Mouse (Mus musculus): Measurements from ENCODE around the gene Sigirr. TPM values are rescaled to one million over a fixed set of nuclear protein-coding genes. Genes with fewer than 3 reads are reported as not detected.
A peak's percentile ranks its signal among the peaks of the same experiment; 100 is the strongest.

Gene Sigirr
- polyA plus RNA-seq, 1 experiment from 2014 or later, result 2.3 TPM

- 5% methylated on average over 37 of the region's 37 CpGs for WGBS
- H3K27me3 ChIP-seq (ENCODE audit: low read depth, poor library complexity, severe bottlenecking), result peaks cover 86% of the 10 kb centered on the region
- peaks cover 43% of the 10 kb centered on the region for H3K4me1 ChIP-seq
- peak; percentile 84 for DNase-seq (ENCODE audit: low spot score)
- H3K4me3 ChIP-seq, result peak overlapping the region; percentile 42
- no peaks in the 10 kb centered on the region for H3K9me3 ChIP-seq (replicated peaks)
- H3K27ac ChIP-seq, result peak overlapping the region; percentile 65
- no peaks in the 10 kb centered on the region for H3K36me3 ChIP-seq
Measured at GRCm38 (mm10) chr7:141092051-141092735, 8.2 kb downstream of the Sigirr start.

- DNase-seq (ENCODE audit: low spot score), result no peak
- Histone ChIP-seq H3K27ac (no peak overlapping the region), H3K4me3 (no peak overlapping the region), H3K36me3 (no peaks in the 10 kb centered on the region), H3K27me3 (ENCODE audit: low read depth, poor library complexity, severe bottlenecking) (peaks cover 76% of the 10 kb centered on the region), H3K4me1 (peaks cover 34% of the 10 kb centered on the region), H3K9me3 (replicated peaks) (no peaks in the 10 kb centered on the region)
- WGBS, result 63% methylated on average over 8 of the region's 8 CpGs
Measured at GRCm38 (mm10) chr7:141090228-141090627, 10.1 kb downstream of the Sigirr start.

- H3K27me3 ChIP-seq (ENCODE audit: low read depth, poor library complexity, severe bottlenecking), result peaks cover 70% of the 10 kb centered on the region
- peak; percentile 48 for DNase-seq (ENCODE audit: low spot score)
- H3K4me3 ChIP-seq, result peak overlapping the region; percentile 29
- WGBS, result 12% methylated on average over 18 of the region's 18 CpGs
- H3K36me3 ChIP-seq, result no peaks in the 10 kb centered on the region
- H3K4me1 ChIP-seq, result peaks cover 26% of the 10 kb centered on the region
- no peaks in the 10 kb centered on the region for H3K9me3 ChIP-seq (replicated peaks)
- H3K27ac ChIP-seq, result no peak overlapping the region; the same call in 1 of the 2 replicates
Measured at GRCm38 (mm10) chr7:141088473-141088872, 11.9 kb downstream of the Sigirr start.

GRCm38 (mm10) chr7:141087894-141088293, 12.5 kb downstream of the Sigirr start:
- H3K4me3 ChIP-seq, result peak overlapping the region; percentile 29
- 27% methylated on average over 8 of the region's 8 CpGs for WGBS
- peaks cover 64% of the 10 kb centered on the region for H3K27me3 ChIP-seq (ENCODE audit: low read depth, poor library complexity, severe bottlenecking)
- H3K9me3 ChIP-seq (replicated peaks), result no peaks in the 10 kb centered on the region
- H3K4me1 ChIP-seq, result peaks cover 25% of the 10 kb centered on the region
- DNase-seq (ENCODE audit: low spot score), result no peak
- H3K27ac ChIP-seq, result no peak overlapping the region; the same call in 1 of the 2 replicates
- H3K36me3 ChIP-seq, result no peaks in the 10 kb centered on the region

- Histone ChIP-seq H3K4me3 (peak overlapping the region; percentile 24; the same call in 1 of the 2 replicates), H3K27ac (peak overlapping the region; percentile 61; the same call in 1 of the 2 replicates), H3K9me3 (replicated peaks) (no peaks in the 10 kb centered on the region), H3K36me3 (no peaks in the 10 kb centered on the region), H3K27me3 (ENCODE audit: low read depth, poor library complexity, severe bottlenecking) (peaks cover 51% of the 10 kb centered on the region), H3K4me1 (peaks cover 22% of the 10 kb centered on the region)
- 15% methylated on average over 34 of the region's 34 CpGs for WGBS
- peak; percentile 49 for DNase-seq (ENCODE audit: low spot score)
Measured at GRCm38 (mm10) chr7:141079481-141080449, 20.6 kb downstream of the Sigirr start.

GRCm38 (mm10) chr7:141078876-141079275, 21.5 kb downstream of the Sigirr start:
- Histone ChIP-seq H3K4me3 (no peak overlapping the region), H3K9me3 (replicated peaks) (no peaks in the 10 kb centered on the region), H3K27me3 (ENCODE audit: low read depth, poor library complexity, severe bottlenecking) (peaks cover 51% of the 10 kb centered on the region), H3K4me1 (peaks cover 22% of the 10 kb centered on the region), H3K27ac (0 out of 2 replicates have a peak overlapping the region, but pooled peaks have one; percentile 8), H3K36me3 (no peaks in the 10 kb centered on the region)
- 77% methylated on average over 4 of the region's 4 CpGs for WGBS
- DNase-seq (ENCODE audit: low spot score), result no peak

- no peak for DNase-seq (ENCODE audit: low spot score)
- Histone ChIP-seq H3K27me3 (ENCODE audit: low read depth, poor library complexity, severe bottlenecking) (peaks cover 51% of the 10 kb centered on the region), H3K27ac (peak within 1 kb of the TSS; percentile 36; the same call in 1 of the 2 replicates), H3K4me1 (peaks cover 22% of the 10 kb centered on the region), H3K9me3 (replicated peaks) (no peaks in the 10 kb centered on the region), H3K4me3 (no peak within 1 kb of the TSS), H3K36me3 (no peaks in the 10 kb centered on the region)
- WGBS, result 89% methylated on average over 15 of the region's 15 CpGs
Measured at GRCm38 (mm10) chr7:141077841-141078240, 22.5 kb downstream of the Sigirr start, which contains the start of gene Pkp3. Gene Pkp3 (plus strand): TSS chr7:141078218.

- peaks cover 34% of the 10 kb centered on the region for H3K27me3 ChIP-seq (ENCODE audit: low read depth, poor library complexity, severe bottlenecking)
- H3K36me3 ChIP-seq, result peaks cover 1% of the 10 kb centered on the region; the same call in 1 of the 2 replicates
- WGBS, result 87% methylated on average over 4 of the region's 4 CpGs
- peaks cover 33% of the 10 kb centered on the region for H3K4me1 ChIP-seq
- DNase-seq (ENCODE audit: low spot score), result no peak
- H3K27ac ChIP-seq, result no peak overlapping the region
- no peak overlapping the region for H3K4me3 ChIP-seq
- H3K9me3 ChIP-seq (replicated peaks), result no peaks in the 10 kb centered on the region
Measured at GRCm38 (mm10) chr7:141073782-141074181, 26.6 kb downstream of the Sigirr start.

GRCm38 (mm10) chr7:141072017-141072745, 28.2 kb downstream of the Sigirr start:
- Histone ChIP-seq H3K4me1 (peaks cover 30% of the 10 kb centered on the region), H3K4me3 (no peak overlapping the region), H3K9me3 (replicated peaks) (no peaks in the 10 kb centered on the region), H3K27me3 (ENCODE audit: low read depth, poor library complexity, severe bottlenecking) (peaks cover 35% of the 10 kb centered on the region), H3K36me3 (peaks cover 17% of the 10 kb centered on the region), H3K27ac (no peak overlapping the region)
- DNase-seq (ENCODE audit: low spot score), result no peak
- WGBS, result 35% methylated on average over 23 of the region's 23 CpGs

- peak; percentile 87 for DNase-seq (ENCODE audit: low spot score)
- Histone ChIP-seq H3K4me3 (peak overlapping the region; percentile 51), H3K4me1 (peaks cover 30% of the 10 kb centered on the region), H3K27me3 (ENCODE audit: low read depth, poor library complexity, severe bottlenecking) (peaks cover 35% of the 10 kb centered on the region), H3K27ac (peak overlapping the region; percentile 74), H3K36me3 (peaks cover 37% of the 10 kb centered on the region), H3K9me3 (replicated peaks) (no peaks in the 10 kb centered on the region)
- WGBS, result 2% methylated on average over 51 of the region's 51 CpGs
Measured at GRCm38 (mm10) chr7:141070058-141070862, 30.1 kb downstream of the Sigirr start.

- H3K27ac ChIP-seq, result no peak overlapping the region
- H3K36me3 ChIP-seq, result peaks cover 56% of the 10 kb centered on the region
- no peak overlapping the region for H3K4me3 ChIP-seq
- peaks cover 30% of the 10 kb centered on the region for H3K4me1 ChIP-seq
- DNase-seq (ENCODE audit: low spot score), result no peak
- peaks cover 35% of the 10 kb centered on the region for H3K27me3 ChIP-seq (ENCODE audit: low read depth, poor library complexity, severe bottlenecking)
- 78% methylated on average over 19 of the region's 19 CpGs for WGBS
- no peaks in the 10 kb centered on the region for H3K9me3 ChIP-seq (replicated peaks)
Measured at GRCm38 (mm10) chr7:141068351-141068750, 32.0 kb downstream of the Sigirr start.

- 95% methylated on average over 7 of the region's 7 CpGs for WGBS
- peaks cover 18% of the 10 kb centered on the region for H3K27me3 ChIP-seq (ENCODE audit: low read depth, poor library complexity, severe bottlenecking)
- H3K4me1 ChIP-seq, result peaks cover 28% of the 10 kb centered on the region
- no peak overlapping the region for H3K4me3 ChIP-seq
- no peak for DNase-seq (ENCODE audit: low spot score)
- H3K36me3 ChIP-seq, result peaks cover 65% of the 10 kb centered on the region
- H3K9me3 ChIP-seq (replicated peaks), result no peaks in the 10 kb centered on the region
- no peak overlapping the region for H3K27ac ChIP-seq
Measured at GRCm38 (mm10) chr7:141064576-141064975, 35.8 kb downstream of the Sigirr start.

All from limb, embryonic 10.5 days (tissue).